Mouse (Mus musculus) midbrain, embryonic 14.5 days (tissue): ENCODE results near the gene Acin1. TPM values are rescaled to one million over a fixed set of nuclear protein-coding genes. Genes with fewer than 3 reads are reported as not detected.

Source experiments
- ATAC-seq: fragments of 200-750 bp; cut with Nextera tagmentation; 2 replicates; pipeline ENCODE4 v1.8.0; 2017; ENCODE audit warnings: moderate number of reproducible peaks, moderate library complexity; ENCODE audit not compliant: low FRiP score, low TSS enrichment
- DNase-seq: peaks from one replicate; pipeline ENCODE4 v3.0.0-alpha.2; 2015
- H3K27ac ChIP-seq: fragments of 300-500 bp; sonication (generic); replicated peaks from 2 replicates; pipeline ENCODE4 v1.5.1; 2014; ENCODE audit warnings: mild to moderate bottlenecking, low read depth, low read length, moderate library complexity
- H3K27me3 ChIP-seq: fragments of 300-500 bp; sonication (generic); 2 replicates; pipeline ENCODE4 v1.6.1; 2014; ENCODE audit warnings: low read length, control low read depth, mixed read lengths; ENCODE audit not compliant: control insufficient read depth, insufficient read depth
- H3K36me3 ChIP-seq: fragments of 300-500 bp; sonication (generic); 2 replicates; pipeline ENCODE4 v1.6.1; 2014; ENCODE audit warnings: low read length, control low read depth; ENCODE audit not compliant: control insufficient read depth, insufficient read depth
- H3K4me1 ChIP-seq: fragments of 300-500 bp; sonication (generic); 2 replicates; pipeline ENCODE4 v1.6.1; 2014; ENCODE audit warnings: mild to moderate bottlenecking, antibody characterized with exemption, low read length, control low read depth; ENCODE audit not compliant: control insufficient read depth, insufficient read depth
- H3K4me2 ChIP-seq: fragments of 300-500 bp; sonication (generic); 2 replicates; pipeline ENCODE4 v1.6.1; 2014; ENCODE audit warnings: mild to moderate bottlenecking, low read length, moderate library complexity
- H3K4me3 ChIP-seq: fragments of 300-500 bp; sonication (generic); replicated peaks from 2 replicates; pipeline ENCODE4 v1.5.1; 2014; ENCODE audit warnings: low read depth, low read length
- H3K9ac ChIP-seq: fragments of 300-500 bp; sonication (generic); replicated peaks from 2 replicates; pipeline ENCODE4 v1.6.1; 2014; ENCODE audit warnings: mild to moderate bottlenecking, low read length, moderate library complexity
- H3K9me3 ChIP-seq: fragments of 300-500 bp; sonication (generic); 2 replicates; pipeline ENCODE4 v1.6.1; 2016; ENCODE audit warnings: low read length, control low read depth, mixed read lengths; ENCODE audit not compliant: control insufficient read depth
- WGBS: fragments of 180-500 bp; shearing (Covaris S2); extraction: QIAGEN DNeasy Blood & Tissue Kit; methylation state at CpG from one replicate; pipeline ENCODE4 v1.1.7; 2014; 5-methylcytosine and 5-hydroxymethylcytosine counted together
- polyA plus RNA-seq: library from polyadenylated mRNA; unstranded; fragments of >200 nt; fragmentation: Nextera tagmentation; extraction: Ambion mirVana; gene quantifications from 2 replicates; pipeline ENCODE4 v1.2.1, GENCODE M21; 2014

The Acin1 gene
- polyA plus RNA-seq, 1 experiment from 2014 or later: 128 TPM

DNA sequence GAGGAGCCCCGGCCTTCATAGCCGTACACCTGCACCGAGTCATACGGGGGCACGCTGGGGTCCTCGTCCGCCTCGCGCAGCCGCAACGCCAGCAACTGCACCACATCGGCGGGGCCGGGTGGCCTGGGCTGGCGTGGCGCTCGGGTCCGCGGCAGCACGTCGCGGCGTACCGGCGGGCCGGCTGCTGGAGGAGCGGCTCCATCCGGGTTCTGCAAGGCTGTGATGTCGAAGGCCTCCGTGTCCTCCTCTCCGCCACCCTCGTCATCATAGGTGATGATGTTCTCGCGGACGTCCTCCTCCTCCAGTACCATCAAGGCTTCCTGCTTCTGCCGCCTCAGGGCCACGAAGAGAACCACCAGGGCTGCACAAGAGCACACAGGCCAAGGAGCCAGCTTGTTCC is 54.5 kb downstream of the Acin1 start:
- Histone ChIP-seq H3K9ac (no peak overlapping the region), H3K4me1 (no peaks in the 10 kb centered on the region), H3K27ac (no peak overlapping the region), H3K36me3 (peaks cover 65% of the 10 kb centered on the region), H3K4me2 (no peak overlapping the region), H3K27me3 (no peaks in the 10 kb centered on the region), H3K4me3 (no peak overlapping the region), H3K9me3 (no peaks in the 10 kb centered on the region)
- ATAC-seq: no peak
- 92% methylated on average over 36 of the region's 37 CpGs for WGBS
- no peak for DNase-seq

DNA sequence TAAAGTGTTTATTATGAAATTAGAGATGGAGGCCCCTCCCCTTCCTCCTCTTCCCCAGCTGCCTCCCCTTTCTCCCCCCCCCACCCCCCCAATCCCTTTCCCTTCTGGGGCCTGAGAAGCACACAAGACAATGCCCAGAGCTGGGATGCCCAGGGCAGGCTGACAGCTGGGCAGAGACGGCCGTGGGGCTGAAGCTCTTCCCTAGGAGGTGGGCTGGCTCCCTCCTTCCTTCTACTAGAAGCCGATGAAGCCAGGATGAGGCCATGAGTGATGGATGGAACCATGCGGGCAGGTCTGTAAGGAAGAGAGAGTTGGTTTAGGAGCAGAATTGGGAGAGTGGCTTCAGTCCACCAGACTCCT is 55.5 kb downstream of the Acin1 start:
- no peak overlapping the region for H3K4me2 ChIP-seq
- H3K4me1 ChIP-seq: no peaks in the 10 kb centered on the region
- 0 out of 2 replicates have a peak overlapping the region, but pooled peaks have one; percentile 63 for H3K27ac ChIP-seq
- H3K4me3 ChIP-seq: no peak overlapping the region
- WGBS: 67% methylated on average over 4 of the region's 4 CpGs
- no peaks in the 10 kb centered on the region for H3K9me3 ChIP-seq
- ATAC-seq (0 out of 2 replicates have a peak, but pooled peaks have one; percentile 31), DNase-seq (no peak)
- H3K9ac ChIP-seq: no peak overlapping the region
- H3K27me3 ChIP-seq: no peaks in the 10 kb centered on the region
- H3K36me3 ChIP-seq: peaks cover 55% of the 10 kb centered on the region

- no peaks in the 10 kb centered on the region for H3K27me3 ChIP-seq
- H3K9ac ChIP-seq: no peak overlapping the region; the same call in 1 of the 2 replicates
- 0 out of 2 replicates have a peak, but pooled peaks have one; percentile 6 for ATAC-seq
- no peak overlapping the region for H3K4me2 ChIP-seq
- H3K27ac ChIP-seq: peak overlapping the region; percentile 63
- no peak for DNase-seq
- H3K36me3 ChIP-seq: peaks cover 50% of the 10 kb centered on the region
- H3K9me3 ChIP-seq: no peaks in the 10 kb centered on the region
- no peaks in the 10 kb centered on the region for H3K4me1 ChIP-seq
- H3K4me3 ChIP-seq: no peak overlapping the region
- WGBS: 71% methylated on average over 11 of the region's 11 CpGs
Observed at GRCm38 (mm10) chr14:54630583-54631239, 56.0 kb downstream of the Acin1 start.

- H3K9me3 ChIP-seq: no peaks in the 10 kb centered on the region
- no peaks in the 10 kb centered on the region for H3K4me1 ChIP-seq
- no peak overlapping the region for H3K9ac ChIP-seq
- ATAC-seq (no peak), DNase-seq (no peak)
- H3K27me3 ChIP-seq: no peaks in the 10 kb centered on the region
- no peak overlapping the region for H3K4me2 ChIP-seq
- 94% methylated on average over 2 of the region's 2 CpGs for WGBS
- no peak overlapping the region for H3K4me3 ChIP-seq
- H3K27ac ChIP-seq: no peak overlapping the region
- H3K36me3 ChIP-seq: peaks cover 48% of the 10 kb centered on the region
Observed at GRCm38 (mm10) chr14:54629797-54630196, 56.9 kb downstream of the Acin1 start.

- Histone ChIP-seq H3K4me1 (no peaks in the 10 kb centered on the region), H3K4me3 (no peak overlapping the region), H3K9me3 (no peaks in the 10 kb centered on the region), H3K27ac (no peak overlapping the region), H3K27me3 (no peaks in the 10 kb centered on the region), H3K9ac (no peak overlapping the region), H3K36me3 (peaks cover 34% of the 10 kb centered on the region), H3K4me2 (no peak overlapping the region)
- WGBS: 78% methylated on average over 5 of the region's 5 CpGs
- no peak for ATAC-seq
- DNase-seq: no peak
Observed at GRCm38 (mm10) chr14:54628103-54628502, 58.6 kb downstream of the Acin1 start.

DNA sequence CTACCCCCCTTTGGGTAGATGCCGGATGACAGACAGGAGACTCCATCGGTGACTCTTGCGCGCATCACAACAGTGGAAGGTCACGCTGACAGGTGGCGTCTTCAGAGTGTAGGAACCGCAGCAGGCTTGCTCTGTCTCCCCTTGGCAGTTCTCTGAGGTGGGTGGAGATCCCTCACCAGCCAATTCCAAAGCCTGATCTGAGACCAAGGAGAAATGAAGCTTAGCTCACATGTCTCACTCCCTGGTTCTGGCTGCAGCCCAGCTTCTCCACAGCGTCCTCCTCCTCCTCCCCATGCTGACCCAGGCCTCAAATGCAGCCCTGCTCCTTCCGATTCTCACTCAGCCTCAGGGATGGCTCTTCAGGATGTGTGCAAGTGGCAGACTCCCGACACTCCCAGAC is 61.8 kb downstream of the Acin1 start:
- Histone ChIP-seq H3K36me3 (peaks cover 3% of the 10 kb centered on the region; the same call in 1 of the 2 replicates), H3K4me2 (no peak overlapping the region), H3K4me1 (no peaks in the 10 kb centered on the region), H3K9ac (no peak overlapping the region), H3K9me3 (no peaks in the 10 kb centered on the region), H3K27ac (no peak overlapping the region), H3K4me3 (no peak overlapping the region), H3K27me3 (no peaks in the 10 kb centered on the region)
- no peak for ATAC-seq
- WGBS: 74% methylated on average over 10 of the region's 10 CpGs
- no peak for DNase-seq

GRCm38 (mm10) chr14:54623334-54623733 is 63.4 kb downstream of the Acin1 start:
- no peaks in the 10 kb centered on the region for H3K27me3 ChIP-seq
- no peak overlapping the region for H3K4me3 ChIP-seq
- H3K4me1 ChIP-seq: no peaks in the 10 kb centered on the region
- no peak overlapping the region for H3K9ac ChIP-seq
- no peak overlapping the region for H3K4me2 ChIP-seq
- no peaks in the 10 kb centered on the region for H3K9me3 ChIP-seq
- DNase-seq (no peak), ATAC-seq (no peak)
- no peak overlapping the region for H3K27ac ChIP-seq
- H3K36me3 ChIP-seq: no peaks in the 10 kb centered on the region
- WGBS: 91% methylated on average over 6 of the region's 6 CpGs

DNA sequence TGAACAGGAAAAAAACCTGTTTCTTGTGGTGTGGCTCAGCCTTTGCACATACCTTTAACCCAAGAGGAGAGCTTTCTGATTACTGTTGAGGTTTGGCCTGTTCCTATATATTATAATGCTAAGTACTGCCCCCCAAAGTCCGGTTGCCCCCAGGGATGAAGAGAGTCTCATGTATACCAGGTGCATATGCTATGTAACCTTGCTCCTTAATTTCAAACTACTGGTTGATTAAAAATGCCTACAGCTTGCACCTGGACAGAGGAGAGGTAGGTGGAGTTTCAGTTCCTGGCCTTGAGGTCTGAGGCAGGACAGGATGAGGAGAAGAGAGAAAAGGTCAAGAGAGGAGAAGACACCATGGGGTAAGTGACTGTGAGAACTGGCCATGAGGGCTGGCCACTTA is 65.6 kb downstream of the Acin1 start, which contains the start of gene Psmb11:
Psmb11 (plus strand) TSS at position 301 of the 400 bp plus-strand sequence.
- H3K9ac ChIP-seq: no peak within 1 kb of the TSS
- H3K27ac ChIP-seq: no peak within 1 kb of the TSS
- H3K9me3 ChIP-seq: no peaks in the 10 kb centered on the region
- 90% methylated on average over 1 of the region's 1 CpGs for WGBS
- no peak within 1 kb of the TSS for H3K4me2 ChIP-seq
- no peaks in the 10 kb centered on the region; the same call in 1 of the 2 replicates for H3K36me3 ChIP-seq
- H3K4me1 ChIP-seq: peaks cover 12% of the 10 kb centered on the region; the same call in 1 of the 2 replicates
- DNase-seq (no peak), ATAC-seq (no peak)
- no peak within 1 kb of the TSS for H3K4me3 ChIP-seq
- H3K27me3 ChIP-seq: no peaks in the 10 kb centered on the region

GRCm38 (mm10) chr14:54617897-54618365 is 68.8 kb downstream of the Acin1 start, which contains the start of gene Psmb5:
Psmb5 (minus strand) TSS chr14:54618022.
- peak within 1 kb of the TSS; percentile 79 for H3K27ac ChIP-seq
- peak within 1 kb of the TSS; percentile 71 for H3K4me2 ChIP-seq
- no peaks in the 10 kb centered on the region for H3K9me3 ChIP-seq
- H3K4me1 ChIP-seq: peaks cover 12% of the 10 kb centered on the region; the same call in 1 of the 2 replicates
- H3K9ac ChIP-seq: peak within 1 kb of the TSS; percentile 86
- DNase-seq (peak; percentile 95), ATAC-seq (peak; percentile 91)
- H3K27me3 ChIP-seq: no peaks in the 10 kb centered on the region
- 0% methylated on average over 25 of the region's 25 CpGs for WGBS
- H3K36me3 ChIP-seq: peaks cover 18% of the 10 kb centered on the region
- peak within 1 kb of the TSS; percentile 81 for H3K4me3 ChIP-seq
